Mouse (Mus musculus) lung, embryonic 14.5 days (tissue): ENCODE results near the gene Cwc22. TPM values are rescaled to one million over a fixed set of nuclear protein-coding genes. Genes with fewer than 3 reads are reported as not detected.

Experiments used
- ATAC-seq: fragments of 200-750 bp; cut with Nextera tagmentation; 2 replicates; pipeline ENCODE4 v1.8.0; 2017; ENCODE audit warnings: mild to moderate bottlenecking, moderate TSS enrichment, moderate library complexity; ENCODE audit not compliant: insufficient read depth
- DNase-seq: peaks from one replicate; pipeline ENCODE4 v3.0.0-alpha.2; 2015
- H3K27ac ChIP-seq: fragments of 300-500 bp; sonication (generic); 2 replicates; pipeline ENCODE4 v1.5.1; 2014; ENCODE audit warnings: low read depth, mild to moderate bottlenecking, moderate library complexity
- H3K27me3 ChIP-seq: fragments of 300-500 bp; sonication (generic); 2 replicates; pipeline ENCODE4 v1.6.1; 2014; ENCODE audit warnings: low read length, control low read depth; ENCODE audit not compliant: insufficient read depth
- H3K36me3 ChIP-seq: fragments of 300-500 bp; sonication (generic); 2 replicates; pipeline ENCODE4 v1.6.1; 2014; ENCODE audit warnings: control low read depth; ENCODE audit not compliant: insufficient read depth
- H3K4me1 ChIP-seq: fragments of 300-500 bp; sonication (generic); 2 replicates; pipeline ENCODE4 v1.6.1; 2014; ENCODE audit warnings: antibody characterized with exemption, control low read depth; ENCODE audit not compliant: insufficient read depth
- H3K4me2 ChIP-seq: fragments of 300-500 bp; sonication (generic); 2 replicates; pipeline ENCODE4 v1.6.1; 2014; ENCODE audit warnings: mild to moderate bottlenecking
- H3K4me3 ChIP-seq: fragments of 300-500 bp; sonication (generic); 2 replicates; pipeline ENCODE4 v1.5.1; 2014; ENCODE audit warnings: low read depth, low read length
- H3K9ac ChIP-seq: fragments of 300-500 bp; sonication (generic); 2 replicates; pipeline ENCODE4 v1.6.1; 2014
- H3K9me3 ChIP-seq: fragments of 300-500 bp; sonication (generic); 2 replicates; pipeline ENCODE4 v1.6.1; 2016; ENCODE audit warnings: low read depth, low read length, control low read depth
- CTCF ChIP-seq: IDR thresholded peaks from 2 replicates; pipeline ENCODE4 v1.5.1; 2016; ENCODE audit warnings: antibody characterized with exemption, low read depth
- WGBS: fragments of 180-500 bp; shearing (Covaris S2); extraction: QIAGEN DNeasy Blood & Tissue Kit; methylation state at CpG from one replicate; pipeline ENCODE4 v1.1.7; 2014; 5-methylcytosine and 5-hydroxymethylcytosine counted together
- polyA plus RNA-seq: library from polyadenylated mRNA; unstranded; fragments of >200 nt; fragmentation: Nextera tagmentation; extraction: Ambion mirVana; gene quantifications from 2 replicates; pipeline ENCODE4 v1.2.1, GENCODE M21; 2014

The Cwc22 gene
- polyA plus RNA-seq, 1 experiment from 2014 or later, result 37.3 TPM

DNA sequence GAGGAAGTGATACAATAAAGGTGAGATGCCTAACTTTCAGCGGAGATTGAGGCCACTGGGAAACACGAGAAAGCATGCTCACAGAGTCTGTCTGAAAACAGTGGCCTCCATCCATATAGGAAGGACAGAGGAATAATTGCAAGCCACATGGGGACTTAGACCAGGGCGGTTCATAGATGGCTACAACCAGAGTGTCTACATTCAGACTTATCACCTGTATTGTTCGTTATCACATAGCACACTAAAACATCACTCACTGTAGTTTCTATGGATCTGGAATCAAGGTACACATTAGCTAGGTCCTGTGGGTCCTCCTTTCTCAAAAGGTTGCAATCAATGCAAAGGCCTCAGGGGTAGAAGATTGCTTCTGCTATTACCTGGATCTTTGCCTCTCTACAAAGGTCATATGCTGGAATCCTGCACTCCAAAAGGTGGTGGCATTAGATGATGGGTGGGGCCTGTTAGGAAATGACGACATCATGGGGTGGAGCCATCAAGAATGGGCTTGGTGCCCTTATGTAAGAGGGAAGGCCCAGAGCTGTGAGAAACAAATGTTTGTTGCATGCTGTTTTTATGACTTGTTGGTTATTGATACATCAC, 30.2 kb upstream of the Cwc22 start:
- DNase-seq (no peak), ATAC-seq (no peak)
- 89% methylated on average over 5 of the region's 5 CpGs for WGBS
- no peaks in the 10 kb centered on the region for H3K9me3 ChIP-seq
- no peak for TF ChIP-seq CTCF
- no peak overlapping the region for H3K4me3 ChIP-seq
- no peak overlapping the region for H3K27ac ChIP-seq
- H3K4me2 ChIP-seq, result no peak overlapping the region
- H3K9ac ChIP-seq, result no peak overlapping the region
- H3K27me3 ChIP-seq, result no peaks in the 10 kb centered on the region
- no peaks in the 10 kb centered on the region for H3K36me3 ChIP-seq
- H3K4me1 ChIP-seq, result no peaks in the 10 kb centered on the region

DNA sequence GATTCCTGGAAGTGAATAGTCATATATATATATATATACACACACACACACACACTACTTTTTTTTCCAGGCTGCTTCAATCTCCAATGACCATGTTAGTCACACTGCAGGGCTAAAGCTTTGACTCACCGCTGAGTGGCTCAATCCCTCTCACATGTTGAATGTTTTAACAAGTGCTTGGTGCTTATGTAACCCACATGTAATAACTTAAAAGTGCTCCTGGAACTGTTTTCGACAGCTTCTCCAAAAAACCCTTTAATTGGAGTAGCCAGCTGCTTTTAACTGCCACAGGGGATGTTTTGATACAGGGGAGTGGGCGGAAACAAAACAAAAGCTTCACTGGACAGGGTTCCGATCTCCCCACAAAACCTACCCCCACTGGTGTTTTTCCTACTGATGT, 29.4 kb upstream of the Cwc22 start:
- Histone ChIP-seq H3K4me2 (no peak overlapping the region), H3K27ac (no peak overlapping the region), H3K9ac (no peak overlapping the region), H3K27me3 (no peaks in the 10 kb centered on the region), H3K36me3 (no peaks in the 10 kb centered on the region), H3K4me3 (no peak overlapping the region), H3K9me3 (no peaks in the 10 kb centered on the region), H3K4me1 (no peaks in the 10 kb centered on the region)
- no peak for TF ChIP-seq CTCF
- WGBS, result 72% methylated on average over 4 of the region's 4 CpGs
- DNase-seq (no peak), ATAC-seq (no peak)

DNA sequence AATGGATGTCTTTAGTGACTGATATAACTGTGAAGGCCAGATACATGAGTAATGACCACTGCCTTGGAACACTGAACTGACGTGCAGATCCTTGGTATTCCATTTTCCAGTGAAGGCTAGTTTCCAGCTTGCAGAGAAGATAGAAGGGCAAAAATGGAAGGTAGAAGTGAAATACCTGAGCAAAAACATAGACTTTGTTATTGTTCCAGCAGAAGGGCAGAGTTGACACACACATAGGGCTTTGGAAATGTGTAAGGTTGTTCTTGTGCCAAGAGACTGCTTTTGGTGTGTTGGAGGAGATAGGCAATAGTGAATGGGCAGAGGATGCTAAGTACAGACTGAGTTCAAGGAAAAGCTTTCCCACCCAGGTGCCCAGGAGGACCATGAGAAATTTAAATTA, 28.8 kb upstream of the Cwc22 start:
- no peak for DNase-seq
- H3K9me3 ChIP-seq, result no peaks in the 10 kb centered on the region
- no peaks in the 10 kb centered on the region for H3K27me3 ChIP-seq
- H3K4me3 ChIP-seq, result no peak overlapping the region
- H3K36me3 ChIP-seq, result no peaks in the 10 kb centered on the region
- H3K4me1 ChIP-seq, result no peaks in the 10 kb centered on the region
- ATAC-seq, result no peak
- H3K4me2 ChIP-seq, result no peak overlapping the region
- H3K27ac ChIP-seq, result no peak overlapping the region
- 61% methylated on average over 1 of the region's 1 CpGs for WGBS
- H3K9ac ChIP-seq, result no peak overlapping the region
- no peak for TF ChIP-seq CTCF

DNA sequence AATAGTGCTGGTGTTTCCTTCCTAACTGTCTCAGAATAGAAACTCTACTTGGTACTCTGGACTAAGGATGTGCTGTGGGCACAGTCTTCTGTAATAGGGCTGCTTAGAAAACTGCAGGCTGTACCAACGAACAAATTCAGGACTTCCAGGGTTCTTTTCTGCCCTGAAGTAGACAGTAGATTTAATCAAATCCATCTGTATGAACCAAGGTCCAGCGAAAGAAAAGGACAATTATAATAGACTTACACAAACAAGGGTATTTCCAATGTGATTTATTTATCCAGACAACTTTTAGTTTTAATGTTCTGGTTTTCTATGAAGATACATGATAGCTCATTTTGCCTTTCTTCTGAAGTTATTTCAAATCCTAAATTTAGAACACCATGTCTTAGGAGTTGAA, 28.2 kb upstream of the Cwc22 start:
- no peak overlapping the region for H3K27ac ChIP-seq
- 64% methylated on average over 2 of the region's 2 CpGs for WGBS

DNA sequence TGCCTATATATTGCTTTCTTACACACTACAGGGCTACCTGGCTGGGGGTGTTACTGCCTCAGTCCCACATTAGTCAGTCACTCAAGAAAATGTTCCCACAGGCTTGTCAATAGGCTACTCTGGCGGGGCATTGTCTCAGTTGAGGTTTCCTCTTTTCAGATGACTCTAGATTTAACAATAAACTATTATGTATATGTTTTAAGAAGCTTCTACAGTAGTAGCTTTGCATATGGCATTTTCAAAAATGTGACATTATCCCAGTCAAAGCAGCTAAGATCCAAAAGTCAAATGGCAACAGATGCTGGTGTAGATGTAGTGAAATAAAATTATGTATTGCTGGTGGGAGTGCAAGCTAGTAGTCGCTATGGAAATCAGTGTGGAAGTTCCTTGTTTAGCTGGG, 27.1 kb upstream of the Cwc22 start:
- WGBS, result 69% methylated on average over 2 of the region's 2 CpGs
- Histone ChIP-seq H3K4me1 (no peaks in the 10 kb centered on the region), H3K4me3 (no peak overlapping the region), H3K4me2 (no peak overlapping the region), H3K36me3 (no peaks in the 10 kb centered on the region), H3K9me3 (no peaks in the 10 kb centered on the region), H3K27ac (no peak overlapping the region), H3K9ac (no peak overlapping the region), H3K27me3 (no peaks in the 10 kb centered on the region)
- TF ChIP-seq CTCF, result no peak
- ATAC-seq, result no peak
- DNase-seq, result no peak

More for the DNA sequence above, 28.2 kb upstream of the Cwc22 start:
- no peak for DNase-seq
- no peak for TF ChIP-seq CTCF
- Histone ChIP-seq H3K27me3 (no peaks in the 10 kb centered on the region), H3K4me2 (no peak overlapping the region), H3K4me3 (no peak overlapping the region), H3K4me1 (no peaks in the 10 kb centered on the region), H3K9me3 (no peaks in the 10 kb centered on the region), H3K9ac (no peak overlapping the region), H3K36me3 (no peaks in the 10 kb centered on the region)
- no peak for ATAC-seq

DNA sequence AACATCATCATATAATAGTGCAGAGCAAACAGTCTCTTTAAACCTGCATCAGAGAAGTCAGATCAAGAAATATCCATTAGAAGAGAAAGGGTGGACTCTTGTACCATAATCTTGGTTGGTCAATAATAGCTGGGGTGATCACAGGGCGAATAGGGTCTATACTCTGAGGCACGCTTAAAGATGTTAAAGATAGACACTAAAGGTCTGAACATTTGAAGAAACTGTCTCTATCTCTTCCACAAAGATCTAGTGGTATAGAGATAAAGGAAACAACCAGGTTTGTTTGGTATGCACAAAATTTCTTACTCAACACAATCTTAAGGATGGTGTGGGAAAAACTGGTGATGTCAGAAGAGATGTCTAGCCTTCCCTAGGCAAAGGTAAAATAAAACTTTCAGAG, 26.4 kb upstream of the Cwc22 start:
- no peak for DNase-seq
- Histone ChIP-seq H3K4me3 (no peak overlapping the region), H3K27ac (no peak overlapping the region), H3K4me1 (no peaks in the 10 kb centered on the region), H3K36me3 (no peaks in the 10 kb centered on the region), H3K4me2 (no peak overlapping the region), H3K9ac (no peak overlapping the region), H3K9me3 (no peaks in the 10 kb centered on the region), H3K27me3 (no peaks in the 10 kb centered on the region)
- TF ChIP-seq CTCF, result no peak
- WGBS, result 85% methylated on average over 2 of the region's 2 CpGs
- no peak for ATAC-seq

DNA sequence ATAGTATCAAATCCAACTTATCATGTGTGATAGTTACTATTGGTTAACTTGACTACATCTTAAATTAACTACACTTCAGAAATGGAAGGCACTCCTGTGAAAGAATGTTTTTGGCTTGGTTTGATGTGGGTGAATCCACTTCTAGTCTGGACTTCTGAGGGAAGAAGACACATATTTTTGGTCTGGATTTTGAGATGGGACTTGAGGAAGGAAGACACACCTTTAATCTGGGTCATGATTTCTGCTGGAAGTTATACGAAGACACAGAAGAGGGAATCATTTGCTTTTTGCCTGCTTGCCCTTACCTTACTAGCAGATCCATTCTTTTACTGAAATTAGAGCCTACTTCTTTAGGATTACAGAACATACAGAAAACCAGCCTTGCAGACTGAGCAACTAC, 25.7 kb upstream of the Cwc22 start:
- Histone ChIP-seq H3K9me3 (no peaks in the 10 kb centered on the region), H3K27me3 (no peaks in the 10 kb centered on the region), H3K4me2 (no peak overlapping the region), H3K4me1 (no peaks in the 10 kb centered on the region), H3K9ac (no peak overlapping the region), H3K4me3 (no peak overlapping the region), H3K27ac (no peak overlapping the region), H3K36me3 (no peaks in the 10 kb centered on the region)
- WGBS, result 90% methylated on average over 1 of the region's 1 CpGs
- no peak for ATAC-seq
- TF ChIP-seq CTCF, result no peak
- DNase-seq, result no peak

DNA sequence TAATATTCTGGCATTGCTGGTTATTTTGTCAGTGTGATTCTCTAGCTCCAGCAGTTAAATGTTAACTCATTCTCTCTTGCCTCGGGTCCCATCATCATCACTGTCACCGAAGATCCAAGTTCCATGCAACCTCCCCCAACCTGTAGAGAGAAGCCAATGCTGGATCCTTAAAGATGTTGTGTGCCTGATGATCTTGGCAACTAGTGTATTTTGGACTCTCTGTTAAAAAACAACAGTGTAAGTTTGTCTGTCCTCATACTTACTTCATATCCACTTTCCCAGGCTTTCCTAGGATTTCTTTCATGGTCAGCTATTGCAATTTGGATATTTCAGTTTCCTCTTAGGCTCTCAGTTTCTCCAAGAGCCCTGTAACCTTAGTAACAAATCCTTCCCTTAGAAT, 25.2 kb upstream of the Cwc22 start:
- Histone ChIP-seq H3K9ac (no peak overlapping the region), H3K36me3 (no peaks in the 10 kb centered on the region), H3K4me3 (no peak overlapping the region), H3K4me2 (no peak overlapping the region), H3K27me3 (no peaks in the 10 kb centered on the region), H3K9me3 (no peaks in the 10 kb centered on the region), H3K27ac (no peak overlapping the region), H3K4me1 (no peaks in the 10 kb centered on the region)
- DNase-seq (no peak), ATAC-seq (no peak)
- no peak for TF ChIP-seq CTCF
- WGBS, result 69% methylated on average over 2 of the region's 2 CpGs
